Mouse (Mus musculus) megakaryocyte, embryonic 14.5 days (primary cell): ENCODE results near the gene Rangrf.

ENCODE experiments used
- FLI1 ChIP-seq: IDR thresholded peaks from 2 replicates; pipeline ENCODE4 v1.6.1; 2012; ENCODE audit warnings: low read length, inconsistent platforms, mixed read lengths
- GATA1 ChIP-seq: IDR thresholded peaks from 3 replicates; pipeline ENCODE4 v1.6.1; 2012; ENCODE audit warnings: mixed read lengths, low read length, inconsistent platforms, borderline replicate concordance

DNA sequence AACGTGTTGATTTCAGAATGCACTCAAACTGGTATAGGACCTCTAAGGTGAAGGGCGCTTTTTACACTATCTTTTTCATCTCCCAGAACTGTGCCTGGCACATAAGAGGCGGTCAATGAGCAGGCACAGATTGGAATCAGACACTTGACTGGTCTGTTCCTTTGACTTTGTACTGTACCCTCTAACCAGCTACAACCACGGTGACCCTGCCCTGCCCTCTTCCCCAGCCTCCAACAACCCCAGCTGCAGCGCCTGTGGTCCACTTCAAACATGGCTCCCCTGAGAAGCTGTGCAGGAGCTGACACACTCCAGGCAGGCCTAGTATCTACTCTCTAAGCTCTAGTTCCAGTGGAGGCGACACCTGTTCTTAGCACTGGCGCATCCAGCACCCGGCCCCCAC lies 32.3 kb downstream of the Rangrf start:
- TF ChIP-seq GATA1 (no peak), FLI1 (no peak)
